In genomic region chr7:73626291-73626690, GRCm38 (mm10) we compare ENCODE assay signal across 24 mouse cellular contexts.
A peak's percentile ranks its signal among the peaks of the same experiment; 100 is the strongest.
DNase-seq lines count a peak whose midpoint lies in the region; ATAC-seq and TF ChIP-seq lines count a peak whose summit lies in the region.
"Had no signal": no experiment of that assay in that cellular context is flagged by ENCODE, and none has a peak within 500 bp of the region (broad histone marks: within the 10 kb centered on the region; RNA-seq: fewer than 3 reads in every experiment).

No protein-coding gene starts in this region.

- H3K4me3 ChIP-seq in kidney, postnatal 0 days (replicated peaks; ENCODE audit: low read depth, low read length): no peak overlapping the region
- no peak overlapping the region for H3K4me3 ChIP-seq in limb, embryonic 11.5 days (ENCODE audit: low read depth, low read length)
- no peak overlapping the region for H3K4me3 ChIP-seq in stomach, postnatal 0 days (ENCODE audit: low read depth, low read length)
- H3K4me3 ChIP-seq: heart, embryonic 10.5 days; hindbrain, embryonic 10.5 days; intestine, embryonic 15.5 days; liver, embryonic 13.5 days; midbrain, embryonic 15.5 days; myocyte; neural tube, embryonic 13.5 days had no signal

- peak; percentile 38 for DNase-seq in kidney, postnatal 0 days (ENCODE audit: low spot score)
- no peak for DNase-seq in kidney, adult 11 months
- peak; percentile 26 for DNase-seq in urinary bladder, postnatal 14 days (ENCODE audit: low spot score)
- no peak for DNase-seq in urinary bladder, postnatal 36 days (ENCODE audit: low spot score in 2 of 2)
- DNase-seq in limb, embryonic 11.5 days (ENCODE audit: low spot score): peak; percentile 46
- DNase-seq in gastrocnemius, adult 8-10 months (ENCODE audit: low spot score in 2 of 2): no peak
- no peak for DNase-seq in stomach, postnatal 0 days (ENCODE audit: low spot score)
- DNase-seq: adrenal gland, postnatal 25 days; B cell, adult 2 months; cerebellum, adult 9-10 months; gastrocnemius, postnatal 10 days; kidney, postnatal 10 days; liver, embryonic 13.5 days; lung, postnatal 4 days; right cerebral cortex, postnatal 4 days; thymus, postnatal 25 days had no signal

- no peaks in the 10 kb centered on the region for H3K27me3 ChIP-seq in kidney, postnatal 0 days (ENCODE audit: insufficient read depth, low read length)
- H3K27me3 ChIP-seq in limb, embryonic 11.5 days (ENCODE audit: control insufficient read depth, insufficient read depth, low read length): no peaks in the 10 kb centered on the region
- no peaks in the 10 kb centered on the region for H3K27me3 ChIP-seq in stomach, postnatal 0 days (ENCODE audit: control insufficient read depth, insufficient read depth, low read length)
- H3K27me3 ChIP-seq: CH12.LX; intestine, embryonic 15.5 days; liver, embryonic 13.5 days; midbrain, embryonic 15.5 days had no signal

- ATAC-seq in kidney, postnatal 0 days (replicated peaks; ENCODE audit: low FRiP score, low read depth): no peak
- ATAC-seq in limb, embryonic 11.5 days (ENCODE audit: insufficient number of reproducible peaks, low FRiP score, low TSS enrichment, low read depth): peak; percentile 35; the same call in 1 of the 2 replicates
- no peak for ATAC-seq in stomach, postnatal 0 days (ENCODE audit: low FRiP score, low TSS enrichment)
- ATAC-seq: hindbrain, embryonic 16.5 days; intestine, embryonic 15.5 days; midbrain, embryonic 15.5 days had no signal

- H3K27ac ChIP-seq in kidney, postnatal 0 days: no peak overlapping the region
- H3K27ac ChIP-seq in limb, embryonic 11.5 days (replicated peaks; ENCODE audit: low read depth, low read length): no peak overlapping the region
- no peak overlapping the region for H3K27ac ChIP-seq in stomach, postnatal 0 days (replicated peaks)
- H3K27ac ChIP-seq: heart, embryonic 10.5 days; hindbrain, embryonic 10.5 days; intestine, embryonic 15.5 days; liver, embryonic 13.5 days; midbrain, embryonic 15.5 days; neural tube, embryonic 13.5 days had no signal

- no peak overlapping the region for H3K4me2 ChIP-seq in kidney, postnatal 0 days (ENCODE audit: low read length)
- H3K4me2 ChIP-seq in limb, embryonic 11.5 days (ENCODE audit: low read depth, severe bottlenecking): no peak overlapping the region
- no peak overlapping the region for H3K4me2 ChIP-seq in stomach, postnatal 0 days (replicated peaks; ENCODE audit: low read depth)
- H3K4me2 ChIP-seq: intestine, embryonic 15.5 days; liver, embryonic 13.5 days; midbrain, embryonic 15.5 days; neural tube, embryonic 13.5 days had no signal

- TF ChIP-seq EP300 in stomach, postnatal 0 days (optimal IDR thresholded peaks at IDR 0.05): no peak

- H3K4me1 ChIP-seq in kidney, postnatal 0 days (replicated peaks; ENCODE audit: insufficient read depth, low read length): peaks cover 14% of the 10 kb centered on the region; the same call in 1 of the 2 replicates
- H3K4me1 ChIP-seq in limb, embryonic 11.5 days (ENCODE audit: control insufficient read depth, insufficient read depth, low read length): 0 out of 2 replicates have a peak, but pooled peaks cover 5% of the 10 kb centered on the region
- no peaks in the 10 kb centered on the region for H3K4me1 ChIP-seq in stomach, postnatal 0 days (replicated peaks; ENCODE audit: control insufficient read depth, insufficient read depth)

- H3K9ac ChIP-seq in kidney, postnatal 0 days (ENCODE audit: low read depth, low read length): no peak overlapping the region
- no peak overlapping the region for H3K9ac ChIP-seq in limb, embryonic 11.5 days (ENCODE audit: low read length)
- H3K9ac ChIP-seq in stomach, postnatal 0 days (ENCODE audit: low read length): no peak overlapping the region
- H3K9ac ChIP-seq: intestine, embryonic 15.5 days; liver, embryonic 13.5 days; midbrain, embryonic 15.5 days; neural tube, embryonic 13.5 days had no signal

- no peaks in the 10 kb centered on the region for H3K9me3 ChIP-seq in kidney, postnatal 0 days (replicated peaks; ENCODE audit: low read length)
- no peaks in the 10 kb centered on the region for H3K9me3 ChIP-seq in limb, embryonic 11.5 days (ENCODE audit: control insufficient read depth, low read length)
- H3K9me3 ChIP-seq in stomach, postnatal 0 days (ENCODE audit: control insufficient read depth, low read length): no peaks in the 10 kb centered on the region
- H3K9me3 ChIP-seq: heart, embryonic 10.5 days; hindbrain, embryonic 10.5 days; intestine, embryonic 15.5 days; liver, embryonic 13.5 days; midbrain, embryonic 15.5 days; neural tube, embryonic 13.5 days had no signal

- H3K36me3 ChIP-seq in kidney, postnatal 0 days (ENCODE audit: insufficient read depth, low read length): no peaks in the 10 kb centered on the region
- H3K36me3 ChIP-seq in limb, embryonic 11.5 days (ENCODE audit: control insufficient read depth, insufficient read depth, low read length): no peaks in the 10 kb centered on the region
- H3K36me3 ChIP-seq in stomach, postnatal 0 days (ENCODE audit: control insufficient read depth, insufficient read depth, low read length): no peaks in the 10 kb centered on the region
- H3K36me3 ChIP-seq: heart, embryonic 10.5 days; hindbrain, embryonic 10.5 days; intestine, embryonic 15.5 days; liver, embryonic 13.5 days; midbrain, embryonic 15.5 days; neural tube, embryonic 13.5 days had no signal

- 51% methylated on average over 7 of the region's 7 CpGs for WGBS in kidney, postnatal 0 days
- WGBS in limb, embryonic 11.5 days: 36% methylated on average over 7 of the region's 7 CpGs
- WGBS in stomach, postnatal 0 days: 61% methylated on average over 7 of the region's 7 CpGs

- no peak for TF ChIP-seq CTCF in kidney, postnatal 0 days (IDR thresholded peaks at IDR 0.05; ENCODE audit: low read depth)
- TF ChIP-seq CTCF in stomach, postnatal 0 days (IDR thresholded peaks at IDR 0.05; ENCODE audit: low read depth): no peak

Comparison
In these comparisons a context has a peak if more than half of its experiments do, and no peak if none do; other contexts are left out.
1. DNase-seq: peak in kidney, postnatal 0 days (single experiment), urinary bladder, postnatal 14 days (single experiment) and limb, embryonic 11.5 days (single experiment); none in kidney, adult 11 months (single experiment), urinary bladder, postnatal 36 days (0 of 2), gastrocnemius, adult 8-10 months (0 of 2) and stomach, postnatal 0 days (single experiment).